Mouse (Mus musculus) neutrophil, adult 59 days (primary cell): Measurements from ENCODE around the gene Ccdc57. TPM values are rescaled to one million over a fixed set of nuclear protein-coding genes. Genes with fewer than 3 reads are reported as not detected.

Experiments
- total RNA-seq, 2 experiments: library from RNA; stranded (reverse); gene quantifications; 1 replicate in 1 of 2; 2 replicates in 1 of 2; pipeline ENCODE4 v1.2.4; 2023

The Ccdc57 gene
- total RNA-seq = 1 to 10 TPM; 2.8 to 5.2 TPM

GRCm38 (mm10) chr11:120932564-120933398 is at the start of gene Ccdc57:
Gene Ccdc57 (minus strand): TSS chr11:120932872.

GRCm38 (mm10) chr11:120948328-120948727 is 15.7 kb upstream of the Ccdc57 start, which contains the start of gene Slc16a3:
Gene Slc16a3 (plus strand): TSS chr11:120948480.

DNA sequence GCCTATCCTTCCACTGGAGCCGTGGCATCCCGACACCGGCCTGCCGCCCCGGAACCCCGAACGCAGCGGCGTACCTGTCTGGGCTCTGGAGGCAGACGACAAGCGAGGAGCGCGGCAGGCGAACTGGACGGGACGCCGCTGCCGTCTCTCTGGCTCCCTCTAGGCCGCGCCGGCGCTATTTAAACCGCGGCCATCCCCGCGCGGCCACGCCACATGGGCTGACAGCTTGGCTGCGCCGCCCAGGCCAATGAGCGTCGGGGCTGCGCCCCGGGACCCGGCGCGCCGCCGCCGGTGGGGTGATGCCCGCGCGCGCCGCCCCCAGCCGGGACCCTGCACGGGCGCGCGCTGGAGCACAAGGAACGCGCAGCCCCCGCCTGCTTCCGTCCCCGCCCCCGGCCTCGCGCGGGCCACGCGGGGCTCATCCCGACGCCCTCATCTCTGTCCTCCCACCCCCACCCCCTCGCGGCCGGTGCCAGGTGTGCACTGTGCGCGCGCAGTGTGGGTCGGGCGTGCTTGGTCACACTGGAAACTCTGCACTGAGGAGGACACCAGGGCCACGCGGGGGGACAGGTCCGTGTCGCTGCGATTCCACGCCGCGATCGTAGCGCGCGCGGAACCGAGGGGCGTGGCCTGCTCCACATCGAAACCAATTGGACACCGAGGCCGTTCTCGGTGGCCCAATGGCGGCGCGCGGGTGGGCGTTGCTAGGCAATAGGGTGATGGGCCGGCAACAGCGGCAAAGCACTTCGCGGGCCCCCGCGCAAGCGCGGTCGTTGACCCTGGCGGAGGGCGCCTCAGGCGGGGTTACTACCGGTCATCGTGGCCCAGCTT is 108.5 kb downstream of the Ccdc57 start, which contains the start of gene Fasn:
Gene Fasn (minus strand): TSS at position 592 of the 831 bp plus-strand sequence.

GRCm38 (mm10) chr11:120795756-120796613 is 136.7 kb downstream of the Ccdc57 start, which contains the start of gene Dus1l:
Gene Dus1l (minus strand): TSS chr11:120796403.

GRCm38 (mm10) chr11:120784064-120784791 is 148.4 kb downstream of the Ccdc57 start, which contains the start of the genes Rfng and Gps1:
Gene Rfng (minus strand): TSS chr11:120784207.
Gene Gps1 (plus strand): TSS chr11:120784272.

Other genes with a start within 250 kb of the Ccdc57 start
- gene Cenpx, start 219.1 kb downstream of the Ccdc57 start, total RNA-seq = 10 to 100 TPM; 35.5 to 36.7 TPM
- 10 to 100 TPM; 11.7 to 15.4 TPM for gene Lrrc45, start 218.9 kb downstream of the Ccdc57 start, total RNA-seq
- gene Rac3, start 211.4 kb downstream of the Ccdc57 start, total RNA-seq = under 1 TPM in 1 of 2 experiments, not detected in 1; 0.67 TPM
- 10 to 100 TPM in 1 of 2 experiments, 1 to 10 TPM in 1; 6.2 to 12.1 TPM for gene Dcxr, start 205.6 kb downstream of the Ccdc57 start, total RNA-seq
- gene Cbr2, start 200.8 kb downstream of the Ccdc57 start, total RNA-seq = 10 to 100 TPM in 1 of 2 experiments, 1 to 10 TPM in 1; 4.7 to 10.3 TPM
- gene Hmga1b, start 170.1 kb downstream of the Ccdc57 start, total RNA-seq = 10 to 100 TPM; 42.1 to 54.6 TPM
- gene Rfng, start 148.7 kb downstream of the Ccdc57 start, total RNA-seq = 10 to 100 TPM; 12.8 to 14.4 TPM
- 10 to 100 TPM; 32.3 to 47.8 TPM for gene Gps1, start 148.6 kb downstream of the Ccdc57 start, total RNA-seq
- 10 to 100 TPM; 31.9 to 38.5 TPM for gene Dus1l, start 136.5 kb downstream of the Ccdc57 start, total RNA-seq
- 10 to 100 TPM; 22.3 to 24.3 TPM for gene Fasn, start 108.3 kb downstream of the Ccdc57 start, total RNA-seq
- 100 to 1,000 TPM; 698 to 788 TPM for gene Slc16a3, start 15.6 kb upstream of the Ccdc57 start, total RNA-seq
- 100 to 1,000 TPM; 116 to 126 TPM for gene Csnk1d, start 58.5 kb upstream of the Ccdc57 start, total RNA-seq
- gene Cd7, start 106.5 kb upstream of the Ccdc57 start, total RNA-seq = 1 to 10 TPM; 1.2 to 3.0 TPM
- gene Sectm1b, start 130.7 kb upstream of the Ccdc57 start, total RNA-seq = not detected
- not detected for gene Sectm1a, start 148.3 kb upstream of the Ccdc57 start, total RNA-seq
- gene Tex19.2, start 185.8 kb upstream of the Ccdc57 start, total RNA-seq = not detected
- gene Tex19.1, start 213.3 kb upstream of the Ccdc57 start, total RNA-seq = not detected
- gene Uts2r, start 227.4 kb upstream of the Ccdc57 start, total RNA-seq = not detected